Mouse (Mus musculus) thymus, postnatal 36 days (tissue): Measurements from ENCODE around the gene Arhgap22.

Experiments used
- DNase-seq, 2 experiments: peaks; one replicate each; pipeline ENCODE4 v3.0.0; 2022; ENCODE audit warnings: mixed read lengths in 2 of 2

The Arhgap22 gene

DNA sequence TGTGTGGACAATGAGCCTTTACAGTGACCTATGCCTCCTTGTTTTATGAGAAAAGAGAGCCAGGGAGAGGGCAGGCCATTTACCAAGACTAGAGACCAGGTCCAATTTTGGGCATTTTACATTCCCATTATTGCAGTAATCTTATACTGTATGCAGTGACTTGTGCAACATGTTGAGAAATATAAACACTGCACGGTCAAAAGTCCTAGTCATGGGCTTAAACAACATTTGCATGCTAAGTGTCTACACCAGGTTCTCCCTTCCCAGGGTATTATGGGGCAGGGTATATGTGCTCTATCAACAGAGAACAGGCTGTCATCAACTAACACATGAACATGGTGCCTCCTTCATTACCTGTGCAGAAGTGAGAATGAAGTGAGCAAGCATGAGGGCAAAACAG lies 160.3 kb downstream of the Arhgap22 start:
- DNase-seq = no peak

- DNase-seq = no peak
These were observed 163.4 kb downstream of the Arhgap22 start for GRCm38 (mm10) chr14:33377211-33377610.

- DNase-seq = no peak
These were observed 164.9 kb downstream of the Arhgap22 start for GRCm38 (mm10) chr14:33378723-33379122.

- DNase-seq = no peak
These were observed 167.1 kb downstream of the Arhgap22 start for GRCm38 (mm10) chr14:33380830-33381457.

DNA sequence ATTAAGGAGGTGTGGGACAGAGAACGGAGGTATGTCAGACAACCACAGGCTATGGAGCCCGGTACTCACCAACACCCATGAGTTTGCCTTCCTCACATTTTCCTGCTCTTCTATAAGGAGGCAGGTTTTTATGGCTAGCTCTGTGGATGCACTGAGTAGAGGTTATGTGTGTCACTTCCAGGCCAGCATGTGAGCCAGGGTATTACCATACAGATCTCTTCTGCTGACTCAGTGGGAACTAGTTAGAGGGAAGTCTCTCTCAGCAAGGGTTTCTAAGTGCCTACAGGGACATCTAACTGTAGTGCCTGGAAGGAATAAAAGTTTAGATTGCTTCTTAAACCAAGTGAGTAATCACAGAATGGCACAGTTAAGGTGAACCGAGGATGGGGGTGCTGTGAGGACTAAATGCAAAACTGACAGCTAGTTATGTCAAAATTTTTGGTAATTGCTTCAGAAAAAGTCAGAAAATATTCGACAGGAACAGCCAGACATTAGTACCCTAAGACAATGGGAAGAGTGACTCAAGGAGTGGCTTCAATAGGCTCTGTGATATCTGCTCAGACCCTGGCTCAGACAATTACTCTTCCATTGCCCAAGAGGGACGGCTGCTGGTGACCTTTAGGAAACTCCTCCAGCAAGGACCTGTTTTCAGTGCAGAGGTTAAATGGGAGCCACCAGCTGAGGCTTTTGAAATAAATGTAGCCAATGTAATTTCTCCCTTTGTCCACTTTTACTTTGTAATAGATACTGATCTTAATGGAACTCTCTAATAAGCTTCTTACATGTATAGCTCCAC lies 184.4 kb downstream of the Arhgap22 start:
- DNase-seq = no peak

DNA sequence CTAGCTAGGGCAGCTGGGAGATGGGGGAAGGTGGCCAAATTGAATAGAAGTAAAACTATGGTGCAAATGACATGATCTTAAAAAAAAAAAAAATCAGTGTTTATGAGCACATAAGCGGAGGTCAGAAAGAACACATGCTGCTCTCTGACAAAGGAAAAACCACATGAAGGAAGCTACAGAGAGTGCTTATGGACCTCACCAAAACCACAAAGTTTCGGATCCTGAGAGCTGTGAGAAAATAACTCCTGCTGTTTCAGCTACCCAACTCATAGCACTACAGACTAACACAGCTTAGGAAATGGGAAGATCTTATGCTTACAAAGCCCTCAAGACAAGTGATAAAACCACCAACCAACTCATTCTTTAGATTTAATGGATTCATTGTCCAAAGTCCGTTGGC lies 186.2 kb downstream of the Arhgap22 start:
- no peak for DNase-seq

GRCm38 (mm10) chr14:33402331-33402730 lies 188.5 kb downstream of the Arhgap22 start:
- DNase-seq = peak in 1 of 2 experiments; percentile 17

- DNase-seq = no peak
These were observed 201.9 kb downstream of the Arhgap22 start for GRCm38 (mm10) chr14:33415746-33416145.

GRCm38 (mm10) chr14:33418311-33418909 lies 204.6 kb downstream of the Arhgap22 start:
- no peak for DNase-seq
